Mouse (Mus musculus) limb, embryonic 14.5 days (tissue): ENCODE measurements at regions not wholly inside any gene's neighbourhood (a gene's known extent, or its start where the extent isn't known, plus 50 kb on each side); places are given as distances from the start of the nearest gene placed in this dataset.

Experiments
- ATAC-seq: fragments of 200-750 bp; cut with Nextera tagmentation; 2 replicates; pipeline ENCODE4 v1.8.0; 2017; ENCODE audit warnings: low read depth, moderate number of reproducible peaks, moderate TSS enrichment; ENCODE audit not compliant: low FRiP score
- DNase-seq: peaks from one replicate; pipeline ENCODE4 v3.0.0-alpha.2; 2015; ENCODE audit warnings: low spot score
- H3K27ac ChIP-seq: fragments of 300-500 bp; sonication (generic); replicated peaks from 2 replicates; pipeline ENCODE4 v1.5.1; 2014; ENCODE audit warnings: low read depth, mild to moderate bottlenecking, low read length, moderate library complexity, mixed read lengths
- H3K27me3 ChIP-seq: fragments of 300-500 bp; sonication (generic); 2 replicates; pipeline ENCODE4 v1.6.1; 2014; ENCODE audit warnings: low read length, mixed read lengths; ENCODE audit not compliant: control insufficient read depth, insufficient read depth
- H3K36me3 ChIP-seq: fragments of 300-500 bp; sonication (generic); 2 replicates; pipeline ENCODE4 v1.6.1; 2014; ENCODE audit warnings: mild to moderate bottlenecking, low read length, moderate library complexity, mixed read lengths; ENCODE audit not compliant: control insufficient read depth, insufficient read depth
- H3K4me1 ChIP-seq: fragments of 300-500 bp; sonication (generic); 2 replicates; pipeline ENCODE4 v1.6.1; 2014; ENCODE audit warnings: antibody characterized with exemption, low read length, mixed read lengths; ENCODE audit not compliant: control insufficient read depth, insufficient read depth
- H3K4me2 ChIP-seq: fragments of 300-500 bp; sonication (generic); replicated peaks from 2 replicates; pipeline ENCODE4 v1.6.1; 2014; ENCODE audit warnings: low read depth, mild to moderate bottlenecking, low read length, moderate library complexity; ENCODE audit not compliant: severe bottlenecking
- H3K4me3 ChIP-seq: fragments of 300-500 bp; sonication (generic); replicated peaks from 2 replicates; pipeline ENCODE4 v1.5.1; 2014; ENCODE audit warnings: low read length
- H3K9ac ChIP-seq: fragments of 300-500 bp; sonication (generic); 2 replicates; pipeline ENCODE4 v1.6.1; 2014; ENCODE audit warnings: mild to moderate bottlenecking, low read depth, low read length, moderate library complexity; ENCODE audit not compliant: severe bottlenecking
- H3K9me3 ChIP-seq: fragments of 300-500 bp; sonication (generic); 2 replicates; pipeline ENCODE4 v1.6.1; 2016; ENCODE audit warnings: low read length; ENCODE audit not compliant: control insufficient read depth
- POLR2A ChIP-seq: fragments of 200-500 bp; IDR thresholded peaks from 2 replicates; pipeline ENCODE4 v1.8.0; 2012; ENCODE audit warnings: inconsistent platforms, mild to moderate bottlenecking, moderate library complexity, borderline replicate concordance; ENCODE audit not compliant: insufficient read depth, insufficient read length; ENCODE audit errors: extremely low read depth
- WGBS: fragments of 180-500 bp; shearing (Covaris S2); extraction: QIAGEN DNeasy Blood & Tissue Kit; methylation state at CpG from one replicate; pipeline ENCODE4 v1.1.7; 2014; 5-methylcytosine and 5-hydroxymethylcytosine counted together

- H3K4me3 ChIP-seq: no peak overlapping the region
- no peak for ATAC-seq
- H3K9me3 ChIP-seq: no peaks in the 10 kb centered on the region
- H3K4me1 ChIP-seq: peaks cover 23% of the 10 kb centered on the region
- no peak for DNase-seq
- no peaks in the 10 kb centered on the region for H3K36me3 ChIP-seq
- no peak overlapping the region for H3K27ac ChIP-seq
- WGBS: 74% methylated on average over 6 of the region's 6 CpGs
- H3K27me3 ChIP-seq: no peaks in the 10 kb centered on the region
- no peak overlapping the region for H3K9ac ChIP-seq
- no peak for TF ChIP-seq POLR2A
- H3K4me2 ChIP-seq: no peak overlapping the region
Measured at GRCm38 (mm10) chr2:75758277-75758676, 53.8 kb upstream of the Nfe2l2 start.

GRCm38 (mm10) chr2:75756704-75757638 is 52.5 kb upstream of the Nfe2l2 start:
- 22% methylated on average over 16 of the region's 16 CpGs for WGBS
- DNase-seq: peak; percentile 70
- Histone ChIP-seq H3K4me2 (peak overlapping the region; percentile 26; the same call in 1 of the 2 replicates), H3K36me3 (no peaks in the 10 kb centered on the region), H3K9me3 (no peaks in the 10 kb centered on the region), H3K4me3 (no peak overlapping the region), H3K27ac (peak overlapping the region; percentile 65), H3K9ac (no peak overlapping the region; the same call in 1 of the 2 replicates), H3K27me3 (no peaks in the 10 kb centered on the region), H3K4me1 (peaks cover 23% of the 10 kb centered on the region)
- no peak for TF ChIP-seq POLR2A
- peak; percentile 90 for ATAC-seq

- Histone ChIP-seq H3K4me1 (peaks cover 23% of the 10 kb centered on the region), H3K4me3 (no peak overlapping the region), H3K9me3 (no peaks in the 10 kb centered on the region), H3K36me3 (no peaks in the 10 kb centered on the region), H3K4me2 (no peak overlapping the region), H3K9ac (no peak overlapping the region), H3K27ac (no peak overlapping the region), H3K27me3 (no peaks in the 10 kb centered on the region)
- no peak for TF ChIP-seq POLR2A
- ATAC-seq: no peak
- DNase-seq: no peak
- WGBS: 92% methylated on average over 7 of the region's 7 CpGs
Measured at GRCm38 (mm10) chr2:75754606-75755005, 50.2 kb upstream of the Nfe2l2 start.
